Mouse (Mus musculus) thymus, postnatal 0 days (tissue): ENCODE measurements around the gene Per1. TPM values are rescaled to one million over a fixed set of nuclear protein-coding genes. Genes with fewer than 3 reads are reported as not detected.
A peak's percentile ranks its signal among the peaks of the same experiment; 100 is the strongest.

ENCODE experiments used
- DNase-seq: peaks from one replicate; pipeline ENCODE4 v3.0.0-alpha.2; 2015; ENCODE audit warnings: low spot score
- polyA plus RNA-seq: library from polyadenylated mRNA; unstranded; fragments of >200 nt; fragmentation: Nextera tagmentation; extraction: Ambion mirVana; gene quantifications from 2 replicates; pipeline ENCODE4 v1.2.1, GENCODE M21; 2015

Gene Per1
- polyA plus RNA-seq, 1 experiment from 2014 or later: 3.5 TPM

- DNase-seq: no peak
These were observed 33.6 kb downstream of the Per1 start for GRCm38 (mm10) chr11:69128426-69129122.

DNA sequence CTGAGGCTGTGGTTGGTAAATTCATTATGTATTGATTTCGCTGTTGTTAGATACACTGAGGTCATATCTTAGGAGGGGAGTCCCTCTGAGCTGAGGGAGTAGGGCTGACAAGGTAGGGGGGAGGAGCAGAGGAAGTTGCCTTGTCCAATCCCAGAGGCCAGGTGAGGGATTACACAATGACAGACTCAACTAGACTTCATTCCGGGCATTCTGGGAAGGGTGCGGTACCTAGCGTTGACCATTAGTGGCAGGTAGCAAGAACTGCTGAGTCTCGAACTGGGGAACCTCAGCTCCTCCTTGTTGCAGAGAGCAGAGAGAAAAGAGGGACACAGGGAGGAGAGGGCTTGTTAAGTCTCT is 38.5 kb downstream of the Per1 start:
- no peak for DNase-seq

- DNase-seq: peak; percentile 53
These were observed 39.1 kb downstream of the Per1 start for GRCm38 (mm10) chr11:69133923-69134621.

GRCm38 (mm10) chr11:69134622-69134968 is 39.6 kb downstream of the Per1 start:
- DNase-seq: no peak

GRCm38 (mm10) chr11:69135361-69135760 is 40.3 kb downstream of the Per1 start:
- DNase-seq: no peak

GRCm38 (mm10) chr11:69147546-69147945 is 52.5 kb downstream of the Per1 start:
- no peak for DNase-seq

DNA sequence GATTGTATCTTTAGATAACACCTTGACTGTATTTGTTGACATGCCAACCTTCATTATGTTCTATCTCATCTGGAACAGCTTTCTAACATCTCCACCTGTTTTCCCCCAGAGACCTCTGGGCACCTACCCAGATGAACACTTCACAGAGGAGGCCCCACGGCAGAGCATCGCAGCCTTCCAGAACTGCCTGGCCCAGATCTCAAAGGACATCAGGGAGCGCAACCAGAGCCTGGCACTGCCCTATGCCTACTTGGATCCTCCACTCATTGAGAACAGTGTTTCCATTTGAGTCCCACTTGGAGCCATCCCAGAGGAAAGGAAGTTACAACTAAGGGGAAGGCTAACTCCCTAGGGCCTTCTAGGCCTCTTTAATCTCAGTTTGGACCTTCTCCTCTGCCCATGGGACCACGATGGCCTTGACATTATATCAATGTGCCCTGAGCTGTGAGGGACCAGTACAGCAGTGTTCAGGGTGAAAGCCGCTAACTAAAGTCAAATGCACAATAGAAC is 53.5 kb downstream of the Per1 start:
- no peak for DNase-seq

DNA sequence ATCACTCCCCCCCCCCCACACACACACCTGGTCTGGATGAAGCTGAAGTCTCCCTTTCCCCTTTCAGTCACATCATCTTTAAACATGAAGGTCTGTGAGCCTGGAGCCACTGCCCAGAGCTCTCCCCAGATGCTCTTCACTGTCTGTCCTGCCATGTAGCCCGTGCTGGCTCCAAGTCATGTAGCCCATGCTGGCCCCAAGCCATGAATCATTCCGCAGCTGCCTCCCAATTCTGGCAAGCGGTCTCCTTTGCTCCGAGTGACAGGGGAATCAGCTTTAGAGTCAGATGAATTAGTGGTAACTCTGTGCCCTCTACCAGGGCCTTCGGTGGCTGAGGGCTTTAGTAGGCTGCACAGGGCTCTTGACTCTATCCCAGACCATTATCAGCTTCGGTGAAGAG is 54.7 kb downstream of the Per1 start:
- no peak for DNase-seq

GRCm38 (mm10) chr11:69150444-69150843 is 55.4 kb downstream of the Per1 start:
- peak; percentile 68 for DNase-seq

GRCm38 (mm10) chr11:69151004-69151403 is 56.0 kb downstream of the Per1 start:
- DNase-seq: no peak

- DNase-seq: no peak
These were observed 58.8 kb downstream of the Per1 start for GRCm38 (mm10) chr11:69153831-69154230.

- DNase-seq: no peak
These were observed 60.3 kb downstream of the Per1 start for GRCm38 (mm10) chr11:69155351-69155750.

GRCm38 (mm10) chr11:69156800-69157199 is 61.8 kb downstream of the Per1 start, which contains the start of gene Alox12b:
Gene Alox12b (plus strand): TSS chr11:69156989.
- no peak for DNase-seq

Other genes with a start within 250 kb of the Per1 start
- gene Ndel1, start 223.4 kb upstream of the Per1 start, polyA plus RNA-seq: 57.1 and 60.3 TPM in 2 replicates
- 0.05 TPM in 1 of 2 replicates, not detected in the other for gene Rnf222, start 206.7 kb upstream of the Per1 start, polyA plus RNA-seq
- gene Rpl26, start 193.6 kb upstream of the Per1 start, polyA plus RNA-seq: 1,221 and 1,303 TPM in 2 replicates
- not detected in 2 replicates for gene Odf4, start 168.1 kb upstream of the Per1 start, polyA plus RNA-seq
- gene Arhgef15, start 137.7 kb upstream of the Per1 start, polyA plus RNA-seq: 1.0 and 1.1 TPM in 2 replicates
- gene Slc25a35, start 127.1 kb upstream of the Per1 start, polyA plus RNA-seq: 4.0 and 4.8 TPM in 2 replicates
- 38.6 and 44.6 TPM in 2 replicates for gene Rangrf, start 120.0 kb upstream of the Per1 start, polyA plus RNA-seq
- gene Pfas, start 86.8 kb upstream of the Per1 start, polyA plus RNA-seq: 26.9 and 29.7 TPM in 2 replicates
- 20.7 and 20.8 TPM in 2 replicates for gene Ctc1, start 79.3 kb upstream of the Per1 start, polyA plus RNA-seq
- gene Aurkb, start 49.6 kb upstream of the Per1 start, polyA plus RNA-seq: 134 and 154 TPM in 2 replicates
- 9.8 and 12.4 TPM in 2 replicates for gene Borcs6, start 35.5 kb upstream of the Per1 start, polyA plus RNA-seq
- 29.8 and 33.2 TPM in 2 replicates for gene Tmem107, start 24.4 kb upstream of the Per1 start, polyA plus RNA-seq
- 35.9 and 38.5 TPM in 2 replicates for gene Vamp2, start 6.7 kb upstream of the Per1 start, polyA plus RNA-seq
- 0.39 and 0.71 TPM in 2 replicates for gene Hes7, start 25.2 kb downstream of the Per1 start, polyA plus RNA-seq
- 0.49 and 0.64 TPM in 2 replicates for gene 9130213A22Rik, start 27.4 kb downstream of the Per1 start, polyA plus RNA-seq
- 0.62 and 0.73 TPM in 2 replicates for gene Aloxe3, start 30.7 kb downstream of the Per1 start, polyA plus RNA-seq
- 0.44 and 0.49 TPM in 2 replicates for gene Alox12b, start 61.8 kb downstream of the Per1 start, polyA plus RNA-seq
- 0.14 and 0.17 TPM in 2 replicates for gene Alox8, start 102.6 kb downstream of the Per1 start, polyA plus RNA-seq
- gene Gucy2e, start 141.8 kb downstream of the Per1 start, polyA plus RNA-seq: not detected in 2 replicates
- 22.4 and 22.8 TPM in 2 replicates for gene Cntrob, start 228.6 kb downstream of the Per1 start, polyA plus RNA-seq
- gene Trappc1, start 228.8 kb downstream of the Per1 start, polyA plus RNA-seq: 132 and 138 TPM in 2 replicates
- 0.18 and 0.24 TPM in 2 replicates for gene Kcnab3, start 231.0 kb downstream of the Per1 start, polyA plus RNA-seq
- gene Rnf227, start 245.2 kb downstream of the Per1 start, polyA plus RNA-seq: 6.8 and 8.3 TPM in 2 replicates